Mouse (Mus musculus) hindbrain, postnatal 0 days (tissue): ENCODE data around the gene Enah. TPM values are rescaled to one million over a fixed set of nuclear protein-coding genes. Genes with fewer than 3 reads are reported as not detected.

ENCODE experiments used
- ATAC-seq: fragments of 200-750 bp; cut with Nextera tagmentation; 2 replicates; pipeline ENCODE4 v1.8.0; 2017; ENCODE audit warnings: mild to moderate bottlenecking, moderate TSS enrichment, moderate library complexity
- DNase-seq: peaks from one replicate; pipeline ENCODE4 v3.0.0-alpha.2; 2015; ENCODE audit warnings: low spot score
- H3K27ac ChIP-seq: fragments of 300-500 bp; sonication (generic); 2 replicates; pipeline ENCODE4 v1.5.1; 2014; ENCODE audit warnings: mild to moderate bottlenecking
- H3K27me3 ChIP-seq: fragments of 300-500 bp; sonication (generic); 2 replicates; pipeline ENCODE4 v1.6.1; 2014; ENCODE audit warnings: low read length, mixed read lengths; ENCODE audit not compliant: insufficient read depth
- H3K36me3 ChIP-seq: fragments of 300-500 bp; sonication (generic); 2 replicates; pipeline ENCODE4 v1.6.1; 2014; ENCODE audit warnings: low read length, mixed read lengths; ENCODE audit not compliant: insufficient read depth
- H3K4me1 ChIP-seq: fragments of 300-500 bp; sonication (generic); 2 replicates; pipeline ENCODE4 v1.6.1; 2014; ENCODE audit warnings: antibody characterized with exemption, low read length, mixed read lengths; ENCODE audit not compliant: insufficient read depth
- H3K4me2 ChIP-seq: fragments of 300-500 bp; sonication (generic); 2 replicates; pipeline ENCODE4 v1.6.1; 2014; ENCODE audit warnings: low read depth, mild to moderate bottlenecking, low read length, moderate library complexity, mixed read lengths
- H3K4me3 ChIP-seq: fragments of 300-500 bp; sonication (generic); 2 replicates; pipeline ENCODE4 v1.5.1; 2014; ENCODE audit warnings: low read length
- H3K9ac ChIP-seq: fragments of 300-500 bp; sonication (generic); replicated peaks from 2 replicates; pipeline ENCODE4 v1.6.1; 2014; ENCODE audit warnings: mild to moderate bottlenecking, low read length, moderate library complexity, mixed read lengths
- H3K9me3 ChIP-seq: fragments of 300-500 bp; sonication (generic); 2 replicates; pipeline ENCODE4 v1.6.1; 2016; ENCODE audit warnings: low read length, mixed read lengths
- CTCF ChIP-seq: IDR thresholded peaks from 2 replicates; pipeline ENCODE4 v1.5.1; 2016; ENCODE audit warnings: antibody characterized with exemption, control low read depth, low read depth
- WGBS: fragments of 180-500 bp; shearing (Covaris S2); extraction: QIAGEN DNeasy Blood & Tissue Kit; methylation state at CpG from one replicate; pipeline ENCODE4 v1.1.7; 2014; 5-methylcytosine and 5-hydroxymethylcytosine counted together
- polyA plus RNA-seq: library from polyadenylated mRNA; unstranded; fragments of >200 nt; fragmentation: Nextera tagmentation; extraction: Ambion mirVana; gene quantifications from 2 replicates; pipeline ENCODE4 v1.2.1, GENCODE M21; 2015
- total RNA-seq: library from RNA; depleted of rRNA; stranded (reverse); fragments of >200 nt; gene quantifications from 2 replicates; pipeline ENCODE4 v1.2.3, GENCODE M21; 2014

Gene Enah
- total and polyA plus RNA-seq, 2 experiments from 2014 or later, result 20.7 to 73.2 TPM

- Histone ChIP-seq H3K4me2 (peak overlapping the region; percentile 72), H3K4me3 (peak overlapping the region; percentile 98), H3K36me3 (no peaks in the 10 kb centered on the region), H3K9ac (peak overlapping the region; percentile 97), H3K27ac (peak overlapping the region; percentile 97), H3K9me3 (no peaks in the 10 kb centered on the region), H3K4me1 (peaks cover 7% of the 10 kb centered on the region), H3K27me3 (no peaks in the 10 kb centered on the region)
- ATAC-seq (peak; percentile 67), DNase-seq (peak; percentile 68)
- 2% methylated on average over 32 of the region's 104 CpGs for WGBS
- TF ChIP-seq CTCF, result no peak
These were observed 394 bp downstream of the Enah start for GRCm38 (mm10) chr1:182019266-182019925.

GRCm38 (mm10) chr1:182018397-182019265 is 1.2 kb downstream of the Enah start:
- ATAC-seq (peak; percentile 52), DNase-seq (peak; percentile 75)
- under 1% methylated on average over 29 of the region's 29 CpGs for WGBS
- H3K4me3 ChIP-seq, result peak overlapping the region; percentile 98
- peak overlapping the region; percentile 97 for H3K9ac ChIP-seq
- no peak for TF ChIP-seq CTCF
- no peaks in the 10 kb centered on the region for H3K36me3 ChIP-seq
- H3K4me1 ChIP-seq, result peaks cover 7% of the 10 kb centered on the region
- no peaks in the 10 kb centered on the region for H3K9me3 ChIP-seq
- H3K4me2 ChIP-seq, result peak overlapping the region; percentile 72
- no peaks in the 10 kb centered on the region for H3K27me3 ChIP-seq
- H3K27ac ChIP-seq, result peak overlapping the region; percentile 97

DNA sequence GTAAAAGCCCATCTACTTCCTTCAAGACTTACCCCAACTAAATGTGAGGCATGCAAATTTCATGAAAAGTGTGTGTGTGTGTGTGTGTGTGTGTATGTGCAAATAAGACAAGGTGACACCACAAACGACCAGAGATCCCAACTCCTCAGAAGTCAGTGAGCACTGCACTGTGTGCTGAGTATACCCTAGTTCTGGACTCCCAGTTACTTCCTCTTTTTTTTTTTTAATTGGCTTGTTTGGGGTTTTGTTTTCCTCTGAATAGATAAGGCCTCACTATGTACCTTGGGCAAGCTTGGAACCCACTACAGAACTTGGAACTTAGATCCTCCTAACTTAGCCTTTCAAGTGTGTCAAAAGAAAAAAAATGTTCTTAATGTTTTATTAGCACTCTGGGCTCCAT is 14.0 kb downstream of the Enah start:
- H3K9me3 ChIP-seq, result no peaks in the 10 kb centered on the region
- H3K4me2 ChIP-seq, result no peak overlapping the region
- ATAC-seq (no peak), DNase-seq (no peak)
- no peak overlapping the region for H3K4me3 ChIP-seq
- H3K27me3 ChIP-seq, result no peaks in the 10 kb centered on the region
- 75% methylated on average over 1 of the region's 1 CpGs for WGBS
- no peaks in the 10 kb centered on the region for H3K4me1 ChIP-seq
- no peak overlapping the region for H3K9ac ChIP-seq
- H3K27ac ChIP-seq, result no peak overlapping the region
- no peaks in the 10 kb centered on the region for H3K36me3 ChIP-seq
- TF ChIP-seq CTCF, result no peak

DNA sequence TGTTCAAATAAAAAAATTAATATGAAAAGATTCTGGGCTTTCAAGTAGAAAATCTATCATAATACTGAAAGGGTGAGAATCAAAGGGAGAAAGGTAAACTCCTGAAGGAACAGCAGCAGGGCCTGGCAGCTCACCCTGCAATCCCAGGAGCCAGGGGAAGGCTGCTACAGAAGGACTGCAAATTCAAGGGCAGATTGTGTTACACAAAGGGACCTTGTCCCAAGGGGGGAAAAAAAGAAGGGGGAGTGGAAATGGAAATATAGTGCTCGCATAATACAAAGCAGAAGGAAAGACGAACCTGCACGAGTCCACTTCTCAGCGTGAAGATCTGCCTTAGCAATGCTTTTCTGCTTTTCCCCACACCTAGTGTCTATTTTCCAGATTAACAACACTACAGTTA is 21.1 kb downstream of the Enah start:
- no peak for TF ChIP-seq CTCF

DNA sequence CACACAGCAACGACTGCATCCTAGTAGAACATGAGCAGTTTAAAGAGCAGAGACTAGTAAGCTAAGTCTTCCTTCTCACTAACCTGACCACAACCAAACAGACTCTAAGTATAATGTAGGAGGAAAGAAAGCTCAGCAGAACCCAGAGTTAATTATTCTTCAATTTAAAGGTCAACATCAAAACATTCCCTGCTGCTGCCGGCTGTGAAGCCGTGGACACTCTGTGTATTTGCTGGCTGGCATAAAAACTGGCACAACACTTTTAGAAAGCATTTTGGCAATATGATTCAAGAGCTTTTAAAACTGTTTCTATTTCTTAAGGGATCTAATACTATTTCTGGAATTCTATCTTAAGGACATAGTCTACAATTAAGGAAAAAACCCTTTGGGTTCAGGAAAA is 22.0 kb downstream of the Enah start:
- TF ChIP-seq CTCF, result no peak

More for the DNA sequence above, 21.1 kb downstream of the Enah start:
- H3K36me3 ChIP-seq, result no peaks in the 10 kb centered on the region
- no peak overlapping the region for H3K4me3 ChIP-seq
- H3K27ac ChIP-seq, result peak overlapping the region; percentile 36; the same call in 1 of the 2 replicates
- DNase-seq (peak; percentile 36), ATAC-seq (no peak)
- no peak overlapping the region for H3K4me2 ChIP-seq
- H3K4me1 ChIP-seq, result no peaks in the 10 kb centered on the region
- H3K9me3 ChIP-seq, result no peaks in the 10 kb centered on the region
- no peak overlapping the region for H3K9ac ChIP-seq
- 48% methylated on average over 4 of the region's 4 CpGs for WGBS
- no peaks in the 10 kb centered on the region for H3K27me3 ChIP-seq

GRCm38 (mm10) chr1:181993597-181993996 is 26.2 kb downstream of the Enah start:
- Histone ChIP-seq H3K4me1 (no peaks in the 10 kb centered on the region), H3K9ac (no peak overlapping the region), H3K9me3 (no peaks in the 10 kb centered on the region), H3K4me3 (no peak overlapping the region), H3K36me3 (no peaks in the 10 kb centered on the region), H3K27me3 (no peaks in the 10 kb centered on the region), H3K4me2 (no peak overlapping the region), H3K27ac (no peak overlapping the region)
- DNase-seq, result peak; percentile 18
- ATAC-seq, result no peak
- no peak for TF ChIP-seq CTCF
- 60% methylated on average over 5 of the region's 5 CpGs for WGBS

More for the DNA sequence above, 22.0 kb downstream of the Enah start:
- Histone ChIP-seq H3K27ac (no peak overlapping the region), H3K9me3 (no peaks in the 10 kb centered on the region), H3K4me2 (no peak overlapping the region), H3K9ac (no peak overlapping the region), H3K4me1 (no peaks in the 10 kb centered on the region), H3K27me3 (no peaks in the 10 kb centered on the region), H3K36me3 (no peaks in the 10 kb centered on the region), H3K4me3 (no peak overlapping the region)
- no peak for DNase-seq
- ATAC-seq, result no peak
- WGBS, result 48% methylated on average over 3 of the region's 3 CpGs
